ENCODE assay signal across 8 mouse cellular contexts in the genomic region with DNA sequence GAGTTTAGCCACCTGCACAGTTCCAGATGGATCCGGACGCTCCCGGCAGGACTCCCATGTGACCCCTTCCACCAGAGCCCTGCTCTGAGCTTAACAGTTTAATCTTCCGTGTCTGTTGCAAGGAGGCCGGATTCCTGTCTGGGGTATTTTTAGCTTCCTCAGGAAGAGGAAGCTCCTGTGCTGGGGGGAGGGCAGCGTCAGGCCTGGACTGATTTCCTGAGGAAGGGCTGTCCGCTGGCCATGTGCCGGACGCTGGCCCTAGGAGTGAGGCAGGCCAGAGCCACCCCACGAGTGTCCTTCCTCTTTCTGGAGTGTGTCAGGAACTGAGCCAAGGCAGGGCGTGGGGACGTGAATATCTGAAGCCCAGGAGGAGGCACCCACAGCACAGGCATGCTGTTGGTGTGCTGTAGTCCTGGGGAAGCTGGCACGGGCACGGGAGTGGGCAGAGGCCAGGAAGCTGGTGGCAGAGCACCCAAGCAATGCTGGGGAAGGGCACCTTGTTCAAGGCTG. TPM values are rescaled to one million over a fixed set of nuclear protein-coding genes. Genes with fewer than 3 reads are reported as not detected.
DNase-seq lines count a peak whose midpoint lies in the region; ATAC-seq and TF ChIP-seq lines count a peak whose summit lies in the region.

No protein-coding gene starts in this region.

- H3K4me2 ChIP-seq in intestine, postnatal 0 days (replicated peaks; ENCODE audit: low read depth) = peak overlapping the region; percentile 35
- H3K4me2 ChIP-seq in limb, embryonic 12.5 days = 0 out of 2 replicates have a peak overlapping the region, but pooled peaks have one; percentile 8

- DNase-seq in adrenal gland, postnatal 25 days = peak; percentile 79
- peak; percentile 67 for DNase-seq in embryo, embryonic 10 days (ENCODE audit: low spot score)
- DNase-seq in heart, adult 11 months = peak; percentile 100
- DNase-seq in midbrain, embryonic 10.5 days (ENCODE audit: low spot score) = peak; percentile 36
- DNase-seq in right cerebral cortex, postnatal 36 days (ENCODE audit: low spot score in 2 of 2) = peak; percentile 56 to 72

- peaks cover 29% of the 10 kb centered on the region; the same call in 1 of the 2 replicates for H3K36me3 ChIP-seq in intestine, postnatal 0 days (ENCODE audit: control insufficient read depth, insufficient read depth)
- H3K36me3 ChIP-seq in limb, embryonic 12.5 days = peaks cover 29% of the 10 kb centered on the region
- peaks cover 34% of the 10 kb centered on the region for H3K36me3 ChIP-seq in midbrain, embryonic 10.5 days

- peak overlapping the region; percentile 75 for H3K27ac ChIP-seq in intestine, postnatal 0 days (ENCODE audit: low read depth, low read length)
- H3K27ac ChIP-seq in limb, embryonic 12.5 days = peak overlapping the region; percentile 60
- peak overlapping the region; percentile 81 for H3K27ac ChIP-seq in midbrain, embryonic 10.5 days (replicated peaks)

- 0 out of 2 replicates have a peak overlapping the region, but pooled peaks have one; percentile 8 for H3K9ac ChIP-seq in intestine, postnatal 0 days (ENCODE audit: low read depth, low read length)
- H3K9ac ChIP-seq in limb, embryonic 12.5 days (replicated peaks) = no peak overlapping the region

- no peak for ATAC-seq in intestine, postnatal 0 days
- ATAC-seq in limb, embryonic 12.5 days (ENCODE audit: insufficient number of reproducible peaks, insufficient read depth, low FRiP score, low TSS enrichment, low read depth) = no peak
- ATAC-seq in activated CD4-positive, CD25-positive, alpha-beta regulatory T cell, adult 4 months = no peak

- 13% methylated on average over 14 of the region's 14 CpGs for WGBS in intestine, postnatal 0 days
- WGBS in limb, embryonic 12.5 days = 22% methylated on average over 14 of the region's 14 CpGs
- WGBS in midbrain, embryonic 10.5 days = 56% methylated on average over 14 of the region's 14 CpGs

- no peak overlapping the region for H3K4me3 ChIP-seq in intestine, postnatal 0 days (ENCODE audit: low read depth, low read length)
- no peak overlapping the region for H3K4me3 ChIP-seq in limb, embryonic 12.5 days (replicated peaks)
- peak overlapping the region; percentile 1; the same call in 1 of the 2 replicates for H3K4me3 ChIP-seq in midbrain, embryonic 10.5 days

- no peaks in the 10 kb centered on the region for H3K9me3 ChIP-seq in intestine, postnatal 0 days (ENCODE audit: control insufficient read depth)
- no peaks in the 10 kb centered on the region for H3K9me3 ChIP-seq in limb, embryonic 12.5 days
- H3K9me3 ChIP-seq in midbrain, embryonic 10.5 days (replicated peaks) = no peaks in the 10 kb centered on the region

- H3K27me3 ChIP-seq in intestine, postnatal 0 days (replicated peaks; ENCODE audit: control insufficient read depth, insufficient read depth, low read length) = no peaks in the 10 kb centered on the region
- no peaks in the 10 kb centered on the region for H3K27me3 ChIP-seq in limb, embryonic 12.5 days
- no peaks in the 10 kb centered on the region for H3K27me3 ChIP-seq in midbrain, embryonic 10.5 days (ENCODE audit: low read depth, poor library complexity, severe bottlenecking)

- H3K4me1 ChIP-seq in intestine, postnatal 0 days (replicated peaks; ENCODE audit: control insufficient read depth, insufficient read depth, low read length) = peaks cover 23% of the 10 kb centered on the region
- peaks cover 49% of the 10 kb centered on the region for H3K4me1 ChIP-seq in limb, embryonic 12.5 days (replicated peaks)
- H3K4me1 ChIP-seq in midbrain, embryonic 10.5 days = peaks cover 54% of the 10 kb centered on the region

- TF ChIP-seq CTCF in intestine, postnatal 0 days (IDR thresholded peaks at IDR 0.05; ENCODE audit: low read depth) = peak; percentile 24

RNA-seq across cellular contexts. Expression of gene Idh2, which starts 36.3 kb away (rescaled TPM):
- 152 and 173 TPM in 2 replicates for total RNA-seq in adrenal gland, postnatal 25 days (2021)
- polyA plus RNA-seq in intestine, postnatal 0 days (2015; fragmentation: Nextera tagmentation; extraction: Ambion mirVana) = 185 and 190 TPM in 2 replicates
- polyA plus RNA-seq in limb, embryonic 12.5 days (2016; fragmentation: Nextera tagmentation; extraction: Ambion mirVana) = 555 and 566 TPM in 2 replicates
- 428 and 429 TPM in 2 replicates for polyA plus RNA-seq in midbrain, embryonic 10.5 days (2016; fragmentation: Nextera tagmentation; extraction: Ambion mirVana)
- 10 to 100 TPM; 24.8 to 31.7 TPM for polyA plus RNA-seq in activated CD4-positive, CD25-positive, alpha-beta regulatory T cell, adult 4 months (2017; shearing (Covaris generic))

RNA-seq across cellular contexts. Expression of gene Zfp710, which starts 54.2 kb away (rescaled TPM):
- 18.5 and 21.4 TPM in 2 replicates for total RNA-seq in adrenal gland, postnatal 25 days (2021)
- 8.5 and 9.4 TPM in 2 replicates for polyA plus RNA-seq in intestine, postnatal 0 days (2015; fragmentation: Nextera tagmentation; extraction: Ambion mirVana)
- polyA plus RNA-seq in limb, embryonic 12.5 days (2016; fragmentation: Nextera tagmentation; extraction: Ambion mirVana) = 18.5 and 19.4 TPM in 2 replicates
- 32.7 and 34.2 TPM in 2 replicates for polyA plus RNA-seq in midbrain, embryonic 10.5 days (2016; fragmentation: Nextera tagmentation; extraction: Ambion mirVana)
- 1 to 10 TPM; 4.2 to 4.6 TPM for polyA plus RNA-seq in activated CD4-positive, CD25-positive, alpha-beta regulatory T cell, adult 4 months (2017; shearing (Covaris generic))

Comparison
In these comparisons a context has a peak if more than half of its experiments do, and no peak if none do; other contexts are left out.
1. DNase-seq: peak in every context shown above with its lines; median percentile 100 in heart, adult 11 months; 79 in adrenal gland, postnatal 25 days; 67 in embryo, embryonic 10 days; 64 in right cerebral cortex, postnatal 36 days; 36 in midbrain, embryonic 10.5 days.